Comparison of ENCODE assay signal across 16 mouse cellular contexts in the genomic region with DNA sequence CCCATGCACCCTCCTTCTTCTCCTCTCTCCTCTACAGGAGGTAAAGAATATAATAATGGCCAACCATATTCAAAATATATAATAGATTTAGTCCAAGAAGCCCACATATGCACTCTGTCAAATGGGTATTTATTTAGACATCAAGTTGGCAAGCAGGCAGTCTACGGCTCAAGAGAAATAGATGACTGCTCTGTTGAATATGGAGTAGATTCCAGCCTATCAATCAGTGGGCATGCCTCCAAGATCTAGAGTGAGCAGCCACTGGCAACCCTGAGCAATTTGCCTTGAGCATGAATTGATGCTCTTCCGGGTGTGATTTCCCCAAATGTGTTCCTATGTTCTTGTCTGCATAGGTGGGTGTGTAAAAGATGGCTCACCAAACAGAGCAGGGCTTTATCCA.
"Had no signal": no experiment of that assay in that cellular context is flagged by ENCODE, and none has a peak within 500 bp of the region (broad histone marks: within the 10 kb centered on the region; RNA-seq: fewer than 3 reads in every experiment).

No protein-coding gene starts in this region.

- DNase-seq: kidney, adult 8-10 months; kidney, postnatal 14 days; kidney, postnatal 4 days; left cerebral cortex, postnatal 4 days; lung, adult 2 months; thymus, adult 2 months; thymus, postnatal 14 days; thymus, postnatal 4 days had no signal

- H3K27ac ChIP-seq: limb, embryonic 12.5 days; limb, embryonic 15.5 days; liver, embryonic 12.5 days; liver, embryonic 15.5 days; macrophage; midbrain, embryonic 13.5 days; stomach, postnatal 0 days had no signal

- H3K9ac ChIP-seq: limb, embryonic 12.5 days; limb, embryonic 15.5 days; liver, embryonic 12.5 days; liver, embryonic 15.5 days; midbrain, embryonic 13.5 days had no signal

- ATAC-seq: liver, embryonic 12.5 days; lung, postnatal 0 days; midbrain, embryonic 13.5 days had no signal

- H3K27me3 ChIP-seq: limb, embryonic 12.5 days; limb, embryonic 15.5 days; liver, embryonic 12.5 days; liver, embryonic 15.5 days; midbrain, embryonic 13.5 days had no signal

- H3K9me3 ChIP-seq: limb, embryonic 12.5 days; limb, embryonic 15.5 days; liver, embryonic 12.5 days; liver, embryonic 15.5 days; midbrain, embryonic 13.5 days had no signal

- H3K4me1 ChIP-seq: limb, embryonic 12.5 days; limb, embryonic 15.5 days; liver, embryonic 12.5 days; liver, embryonic 15.5 days; midbrain, embryonic 13.5 days had no signal

- H3K36me3 ChIP-seq: limb, embryonic 12.5 days; limb, embryonic 15.5 days; liver, embryonic 12.5 days; liver, embryonic 15.5 days; midbrain, embryonic 13.5 days had no signal

- H3K4me2 ChIP-seq: limb, embryonic 12.5 days; limb, embryonic 15.5 days; liver, embryonic 12.5 days; liver, embryonic 15.5 days; midbrain, embryonic 13.5 days had no signal

- H3K4me3 ChIP-seq: limb, embryonic 12.5 days; limb, embryonic 15.5 days; liver, embryonic 12.5 days; liver, embryonic 15.5 days; midbrain, embryonic 13.5 days had no signal
